Mouse (Mus musculus): Measurements from ENCODE around the gene Btbd18.

GRCm38 (mm10) chr2:84677968-84678880, 19.3 kb downstream of the Btbd18 start, which contains the start of the genes Gm28635 and Med19:
- TF ChIP-seq POLR2A (IDR thresholded peaks at IDR 0.05; ENCODE audit: control insufficient read depth, extremely low read depth, insufficient read depth, low read length, poor library complexity) (no peak), CTCF (IDR thresholded peaks at IDR 0.05; ENCODE audit: borderline replicate concordance, control insufficient read depth, extremely low read depth, insufficient read depth, low read length, poor library complexity) (0 out of 2 replicates have a peak, but pooled peaks have one; percentile 4)
